Mouse (Mus musculus) brain, embryonic 14.5 days (tissue): ENCODE measurements around the gene Fbxw21. TPM values are rescaled to one million over a fixed set of nuclear protein-coding genes. Genes with fewer than 3 reads are reported as not detected.

ENCODE experiments used
- DNase-seq: peaks from one replicate; pipeline ENCODE4 v3.0.0-alpha.2; 2011; ENCODE audit warnings: low read depth
- CTCF ChIP-seq: fragments of 200-500 bp; IDR thresholded peaks from 2 replicates; pipeline ENCODE4 v1.5.1; 2012; ENCODE audit warnings: inconsistent platforms, mild to moderate bottlenecking, moderate library complexity, borderline replicate concordance; ENCODE audit not compliant: insufficient read depth, insufficient read length; ENCODE audit errors: extremely low read depth
- POLR2A ChIP-seq: fragments of 200-500 bp; IDR thresholded peaks from 2 replicates; pipeline ENCODE4 v1.6.1; 2012; ENCODE audit warnings: mild to moderate bottlenecking, inconsistent platforms, borderline replicate concordance; ENCODE audit not compliant: poor library complexity, insufficient read depth, insufficient read length, severe bottlenecking; ENCODE audit errors: extremely low read depth
- polyA plus RNA-seq: library from polyadenylated mRNA; depleted of rRNA; stranded (reverse); fragments of >200 nt; gene quantifications from 2 replicates; pipeline ENCODE4 v1.2.3, GENCODE M21; 2012

Gene Fbxw21
- polyA plus RNA-seq, 1 experiment = not detected

- DNase-seq = no peak
- TF ChIP-seq POLR2A (no peak), CTCF (no peak)
Observed at GRCm38 (mm10) chr9:109125043-109125442, 36.8 kb downstream of the Fbxw21 start.

- TF ChIP-seq CTCF = no peak
Observed at GRCm38 (mm10) chr9:109124164-109124563, 37.7 kb downstream of the Fbxw21 start.

GRCm38 (mm10) chr9:109123266-109123665, 38.6 kb downstream of the Fbxw21 start:
- TF ChIP-seq POLR2A (no peak), CTCF (no peak)
- peak; percentile 19 for DNase-seq

More at GRCm38 (mm10) chr9:109124164-109124563, 37.7 kb downstream of the Fbxw21 start:
- DNase-seq = no peak

GRCm38 (mm10) chr9:109122553-109123085, 39.2 kb downstream of the Fbxw21 start:
- TF ChIP-seq POLR2A = no peak
- peak; percentile 32; the same call in 1 of the 2 replicates for TF ChIP-seq CTCF
- peak; percentile 83 for DNase-seq

- TF ChIP-seq CTCF (no peak), POLR2A (no peak)
- DNase-seq = no peak
Observed at GRCm38 (mm10) chr9:109120956-109121355, 40.9 kb downstream of the Fbxw21 start.

- TF ChIP-seq CTCF = no peak
- no peak for TF ChIP-seq POLR2A
- DNase-seq = no peak
Observed at GRCm38 (mm10) chr9:109119571-109119970, 42.3 kb downstream of the Fbxw21 start.

GRCm38 (mm10) chr9:109118106-109118505, 43.7 kb downstream of the Fbxw21 start:
- TF ChIP-seq POLR2A (no peak), CTCF (no peak)
- DNase-seq = no peak

GRCm38 (mm10) chr9:109116205-109116604, 45.6 kb downstream of the Fbxw21 start:
- TF ChIP-seq CTCF (no peak), POLR2A (no peak)
- no peak for DNase-seq

- TF ChIP-seq POLR2A (no peak), CTCF (no peak)
- DNase-seq = no peak
Observed at GRCm38 (mm10) chr9:109114871-109115270, 47.0 kb downstream of the Fbxw21 start.

GRCm38 (mm10) chr9:109114276-109114675, 47.6 kb downstream of the Fbxw21 start:
- DNase-seq = no peak
- TF ChIP-seq CTCF (no peak), POLR2A (no peak)

GRCm38 (mm10) chr9:109113331-109113730, 48.5 kb downstream of the Fbxw21 start:
- no peak for TF ChIP-seq CTCF
- no peak for TF ChIP-seq POLR2A
- DNase-seq = no peak

GRCm38 (mm10) chr9:109111591-109111990, 50.2 kb downstream of the Fbxw21 start:
- TF ChIP-seq POLR2A (no peak), CTCF (no peak)
- DNase-seq = no peak
